Mouse (Mus musculus): ENCODE results near the gene Polr3b.

Gene Polr3b

GRCm38 (mm10) chr10:84710192-84710591, 88.1 kb downstream of the Polr3b start:
- ATAC-seq (ENCODE audit: low TSS enrichment): 0 out of 2 replicates have a peak, but pooled peaks have one; percentile 29

GRCm38 (mm10) chr10:84710827-84711226, 88.7 kb downstream of the Polr3b start:
- ATAC-seq (ENCODE audit: low TSS enrichment): no peak

- ATAC-seq (ENCODE audit: low TSS enrichment): no peak
These were observed 89.4 kb downstream of the Polr3b start for GRCm38 (mm10) chr10:84711479-84711878.

GRCm38 (mm10) chr10:84711940-84712339, 89.8 kb downstream of the Polr3b start:
- ATAC-seq (ENCODE audit: low TSS enrichment): peak; percentile 86

GRCm38 (mm10) chr10:84712532-84712931, 90.4 kb downstream of the Polr3b start:
- ATAC-seq (ENCODE audit: low TSS enrichment): no peak

- no peak for ATAC-seq (ENCODE audit: low TSS enrichment)
These were observed 91.0 kb downstream of the Polr3b start for GRCm38 (mm10) chr10:84713043-84713442.

GRCm38 (mm10) chr10:84715639-84716038, 93.5 kb downstream of the Polr3b start:
- no peak for ATAC-seq (ENCODE audit: low TSS enrichment)

- no peak for ATAC-seq (ENCODE audit: low TSS enrichment)
These were observed 94.5 kb downstream of the Polr3b start for GRCm38 (mm10) chr10:84716581-84716980.

- ATAC-seq (ENCODE audit: low TSS enrichment): no peak
These were observed 100.6 kb downstream of the Polr3b start for GRCm38 (mm10) chr10:84722711-84723110.

- ATAC-seq (ENCODE audit: low TSS enrichment): peak; percentile 87
These were observed 104.9 kb downstream of the Polr3b start for GRCm38 (mm10) chr10:84727005-84727404.

GRCm38 (mm10) chr10:84727760-84728159, 105.7 kb downstream of the Polr3b start:
- ATAC-seq (ENCODE audit: low TSS enrichment): no peak

GRCm38 (mm10) chr10:84730078-84730477, 108.0 kb downstream of the Polr3b start:
- ATAC-seq (ENCODE audit: low TSS enrichment): no peak

- no peak for ATAC-seq (ENCODE audit: low TSS enrichment)
These were observed 108.9 kb downstream of the Polr3b start for GRCm38 (mm10) chr10:84730956-84731355.

- ATAC-seq (ENCODE audit: low TSS enrichment): no peak
These were observed 111.4 kb downstream of the Polr3b start for GRCm38 (mm10) chr10:84733511-84733910.

- ATAC-seq (ENCODE audit: low TSS enrichment): no peak
These were observed 133.0 kb downstream of the Polr3b start for GRCm38 (mm10) chr10:84754851-84755785.

- no peak; the same call in 1 of the 2 replicates for ATAC-seq (ENCODE audit: low TSS enrichment)
These were observed 133.7 kb downstream of the Polr3b start, which contains the start of gene Rfx4 for GRCm38 (mm10) chr10:84755786-84756203. Gene Rfx4, plus strand, starts transcription at chr10:84756062.

GRCm38 (mm10) chr10:84756435-84757095, 134.5 kb downstream of the Polr3b start:
- no peak for ATAC-seq (ENCODE audit: low TSS enrichment)

GRCm38 (mm10) chr10:84757426-84758199, 135.5 kb downstream of the Polr3b start:
- no peak for ATAC-seq (ENCODE audit: low TSS enrichment)

GRCm38 (mm10) chr10:84758200-84758468, 136.0 kb downstream of the Polr3b start:
- ATAC-seq (ENCODE audit: low TSS enrichment): no peak

- ATAC-seq (ENCODE audit: low TSS enrichment): no peak
These were observed 136.7 kb downstream of the Polr3b start for GRCm38 (mm10) chr10:84758483-84759431.

- no peak for ATAC-seq (ENCODE audit: low TSS enrichment)
These were observed 137.5 kb downstream of the Polr3b start for GRCm38 (mm10) chr10:84759511-84760117.
